Mouse (Mus musculus) lung, embryonic 15.5 days (tissue): ENCODE measurements around the gene Crhbp. TPM values are rescaled to one million over a fixed set of nuclear protein-coding genes. Genes with fewer than 3 reads are reported as not detected.

Experiments
- ATAC-seq: fragments of 200-750 bp; cut with Nextera tagmentation; 2 replicates; pipeline ENCODE4 v1.8.0; 2017; ENCODE audit warnings: moderate number of reproducible peaks, borderline replicate concordance; ENCODE audit not compliant: low FRiP score, low TSS enrichment; ENCODE audit errors: extremely low read depth
- H3K27ac ChIP-seq: fragments of 300-500 bp; sonication (generic); 2 replicates; pipeline ENCODE4 v1.5.1; 2015; ENCODE audit warnings: moderate library complexity, mild to moderate bottlenecking, inconsistent platforms
- H3K27me3 ChIP-seq: fragments of 300-500 bp; sonication (generic); 2 replicates; pipeline ENCODE4 v1.6.1; 2015; ENCODE audit warnings: inconsistent platforms
- H3K36me3 ChIP-seq: fragments of 300-500 bp; sonication (generic); 2 replicates; pipeline ENCODE4 v1.6.1; 2015; ENCODE audit warnings: inconsistent platforms
- H3K4me1 ChIP-seq: fragments of 300-500 bp; sonication (generic); 2 replicates; pipeline ENCODE4 v1.6.1; 2015; ENCODE audit warnings: inconsistent platforms
- H3K4me2 ChIP-seq: fragments of 300-500 bp; sonication (generic); 2 replicates; pipeline ENCODE4 v1.6.1; 2015; ENCODE audit warnings: inconsistent platforms, mild to moderate bottlenecking, moderate library complexity
- H3K4me3 ChIP-seq: fragments of 300-500 bp; sonication (generic); 2 replicates; pipeline ENCODE4 v1.5.1; 2015; ENCODE audit warnings: mild to moderate bottlenecking, inconsistent platforms
- H3K9ac ChIP-seq: fragments of 300-500 bp; sonication (generic); 2 replicates; pipeline ENCODE4 v1.6.1; 2015; ENCODE audit warnings: inconsistent platforms
- H3K9me3 ChIP-seq: fragments of 300-500 bp; sonication (generic); 2 replicates; pipeline ENCODE4 v1.6.1; 2016; ENCODE audit warnings: inconsistent platforms
- WGBS: fragments of 180-500 bp; shearing (Covaris S2); methylation state at CpG from one replicate; pipeline ENCODE4 v1.1.7; 2015; 5-methylcytosine and 5-hydroxymethylcytosine counted together
- polyA plus RNA-seq: library from polyadenylated mRNA; unstranded; fragments of >200 nt; fragmentation: Nextera tagmentation; extraction: Ambion mirVana; gene quantifications from 2 replicates; pipeline ENCODE4 v1.2.1, GENCODE M21; 2015

Crhbp gene
- polyA plus RNA-seq = 0.11 TPM in 1 of 2 replicates, not detected in the other

GRCm38 (mm10) chr13:95444824-95445223 is at the start of gene Crhbp:
Crhbp (minus strand) TSS chr13:95444924.
- peaks cover 39% of the 10 kb centered on the region for H3K27me3 ChIP-seq
- H3K9me3 ChIP-seq = no peaks in the 10 kb centered on the region
- 49% methylated on average over 11 of the region's 11 CpGs for WGBS
- H3K36me3 ChIP-seq = no peaks in the 10 kb centered on the region
- ATAC-seq = no peak
- H3K9ac ChIP-seq = no peak within 1 kb of the TSS
- peak within 1 kb of the TSS; percentile 61 for H3K4me2 ChIP-seq
- no peak within 1 kb of the TSS for H3K27ac ChIP-seq
- H3K4me3 ChIP-seq = peak within 1 kb of the TSS; percentile 29
- H3K4me1 ChIP-seq = no peaks in the 10 kb centered on the region

- Histone ChIP-seq H3K4me3 (no peak overlapping the region), H3K4me1 (peaks cover 7% of the 10 kb centered on the region), H3K4me2 (no peak overlapping the region), H3K27me3 (no peaks in the 10 kb centered on the region), H3K27ac (no peak overlapping the region), H3K9ac (no peak overlapping the region), H3K36me3 (no peaks in the 10 kb centered on the region), H3K9me3 (no peaks in the 10 kb centered on the region)
- WGBS = 60% methylated on average over 5 of the region's 5 CpGs
- no peak for ATAC-seq
Observed at GRCm38 (mm10) chr13:95493296-95493695, 48.6 kb upstream of the Crhbp start.

GRCm38 (mm10) chr13:95491327-95491726 is 46.6 kb upstream of the Crhbp start:
- no peaks in the 10 kb centered on the region for H3K36me3 ChIP-seq
- H3K27ac ChIP-seq = no peak overlapping the region
- H3K4me2 ChIP-seq = no peak overlapping the region
- H3K4me3 ChIP-seq = no peak overlapping the region
- no peak overlapping the region for H3K9ac ChIP-seq
- 56% methylated on average over 11 of the region's 11 CpGs for WGBS
- H3K27me3 ChIP-seq = no peaks in the 10 kb centered on the region
- ATAC-seq = no peak
- H3K4me1 ChIP-seq = peaks cover 7% of the 10 kb centered on the region
- no peaks in the 10 kb centered on the region for H3K9me3 ChIP-seq

- Histone ChIP-seq H3K36me3 (no peaks in the 10 kb centered on the region), H3K4me2 (no peak overlapping the region), H3K27me3 (no peaks in the 10 kb centered on the region), H3K4me3 (no peak overlapping the region), H3K9ac (no peak overlapping the region), H3K9me3 (no peaks in the 10 kb centered on the region), H3K27ac (peak overlapping the region; percentile 73), H3K4me1 (0 out of 2 replicates have a peak, but pooled peaks cover 7% of the 10 kb centered on the region)
- WGBS = 17% methylated on average over 5 of the region's 5 CpGs
- ATAC-seq = peak; percentile 58; the same call in 1 of the 2 replicates
Observed at GRCm38 (mm10) chr13:95484664-95485063, 39.9 kb upstream of the Crhbp start.

GRCm38 (mm10) chr13:95481428-95481827 is 36.7 kb upstream of the Crhbp start:
- WGBS = 7% methylated on average over 4 of the region's 4 CpGs
- no peak overlapping the region for H3K4me2 ChIP-seq
- ATAC-seq = no peak
- H3K27ac ChIP-seq = no peak overlapping the region
- no peaks in the 10 kb centered on the region for H3K9me3 ChIP-seq
- H3K27me3 ChIP-seq = no peaks in the 10 kb centered on the region
- H3K4me3 ChIP-seq = no peak overlapping the region
- H3K36me3 ChIP-seq = no peaks in the 10 kb centered on the region
- no peak overlapping the region for H3K9ac ChIP-seq
- 0 out of 2 replicates have a peak, but pooled peaks cover 7% of the 10 kb centered on the region for H3K4me1 ChIP-seq

- Histone ChIP-seq H3K36me3 (no peaks in the 10 kb centered on the region), H3K27ac (no peak within 1 kb of the TSS), H3K4me3 (no peak within 1 kb of the TSS), H3K9me3 (no peaks in the 10 kb centered on the region), H3K9ac (no peak within 1 kb of the TSS), H3K4me2 (no peak within 1 kb of the TSS), H3K27me3 (no peaks in the 10 kb centered on the region), H3K4me1 (no peaks in the 10 kb centered on the region; the same call in 1 of the 2 replicates)
- ATAC-seq = no peak
- WGBS = 88% methylated on average over 21 of the region's 21 CpGs
Observed at GRCm38 (mm10) chr13:95478671-95479413, 34.1 kb upstream of the Crhbp start, which contains the start of gene S100z. S100z (minus strand) TSS chr13:95478721.

- H3K4me1 ChIP-seq = no peaks in the 10 kb centered on the region; the same call in 1 of the 2 replicates
- H3K36me3 ChIP-seq = no peaks in the 10 kb centered on the region
- no peak overlapping the region for H3K4me2 ChIP-seq
- no peak for ATAC-seq
- H3K4me3 ChIP-seq = no peak overlapping the region
- WGBS = 70% methylated on average over 6 of the region's 6 CpGs
- no peaks in the 10 kb centered on the region for H3K27me3 ChIP-seq
- no peak overlapping the region for H3K9ac ChIP-seq
- no peak overlapping the region for H3K27ac ChIP-seq
- no peaks in the 10 kb centered on the region for H3K9me3 ChIP-seq
Observed at GRCm38 (mm10) chr13:95477173-95477572, 32.4 kb upstream of the Crhbp start.

GRCm38 (mm10) chr13:95475124-95475523 is 30.4 kb upstream of the Crhbp start:
- H3K9ac ChIP-seq = no peak overlapping the region
- H3K4me1 ChIP-seq = no peaks in the 10 kb centered on the region; the same call in 1 of the 2 replicates
- no peak overlapping the region for H3K4me2 ChIP-seq
- H3K36me3 ChIP-seq = no peaks in the 10 kb centered on the region
- no peak for ATAC-seq
- H3K9me3 ChIP-seq = no peaks in the 10 kb centered on the region
- WGBS = 16% methylated on average over 7 of the region's 7 CpGs
- H3K4me3 ChIP-seq = no peak overlapping the region
- no peaks in the 10 kb centered on the region for H3K27me3 ChIP-seq
- no peak overlapping the region for H3K27ac ChIP-seq

GRCm38 (mm10) chr13:95474294-95474693 is 29.6 kb upstream of the Crhbp start:
- Histone ChIP-seq H3K27ac (no peak overlapping the region), H3K9ac (no peak overlapping the region), H3K4me1 (no peaks in the 10 kb centered on the region; the same call in 1 of the 2 replicates), H3K4me2 (no peak overlapping the region), H3K9me3 (no peaks in the 10 kb centered on the region), H3K36me3 (no peaks in the 10 kb centered on the region), H3K4me3 (no peak overlapping the region), H3K27me3 (no peaks in the 10 kb centered on the region)
- WGBS = 58% methylated on average over 3 of the region's 3 CpGs
- ATAC-seq = no peak

GRCm38 (mm10) chr13:95470970-95471369 is 26.2 kb upstream of the Crhbp start:
- WGBS = 48% methylated on average over 2 of the region's 2 CpGs
- no peak for ATAC-seq
- H3K36me3 ChIP-seq = no peaks in the 10 kb centered on the region
- no peaks in the 10 kb centered on the region for H3K27me3 ChIP-seq
- H3K4me1 ChIP-seq = no peaks in the 10 kb centered on the region; the same call in 1 of the 2 replicates
- H3K9me3 ChIP-seq = no peaks in the 10 kb centered on the region
- no peak overlapping the region for H3K27ac ChIP-seq
- no peak overlapping the region for H3K4me2 ChIP-seq
- no peak overlapping the region for H3K9ac ChIP-seq
- no peak overlapping the region for H3K4me3 ChIP-seq

- Histone ChIP-seq H3K27me3 (no peaks in the 10 kb centered on the region), H3K36me3 (no peaks in the 10 kb centered on the region), H3K4me1 (no peaks in the 10 kb centered on the region), H3K27ac (no peak overlapping the region), H3K9ac (no peak overlapping the region), H3K9me3 (no peaks in the 10 kb centered on the region), H3K4me2 (no peak overlapping the region), H3K4me3 (no peak overlapping the region)
- ATAC-seq = no peak
- 65% methylated on average over 2 of the region's 2 CpGs for WGBS
Observed at GRCm38 (mm10) chr13:95451529-95451928, 6.8 kb upstream of the Crhbp start.

GRCm38 (mm10) chr13:95450636-95451210 is 6.0 kb upstream of the Crhbp start:
- ATAC-seq = no peak
- Histone ChIP-seq H3K4me1 (no peaks in the 10 kb centered on the region), H3K4me3 (no peak overlapping the region), H3K36me3 (no peaks in the 10 kb centered on the region), H3K4me2 (no peak overlapping the region), H3K9ac (no peak overlapping the region), H3K27ac (no peak overlapping the region), H3K9me3 (no peaks in the 10 kb centered on the region), H3K27me3 (peaks cover 4% of the 10 kb centered on the region; the same call in 1 of the 2 replicates)
- 85% methylated on average over 9 of the region's 9 CpGs for WGBS
